Comparison of ENCODE assay signal across 18 mouse cellular contexts in the genomic region with DNA sequence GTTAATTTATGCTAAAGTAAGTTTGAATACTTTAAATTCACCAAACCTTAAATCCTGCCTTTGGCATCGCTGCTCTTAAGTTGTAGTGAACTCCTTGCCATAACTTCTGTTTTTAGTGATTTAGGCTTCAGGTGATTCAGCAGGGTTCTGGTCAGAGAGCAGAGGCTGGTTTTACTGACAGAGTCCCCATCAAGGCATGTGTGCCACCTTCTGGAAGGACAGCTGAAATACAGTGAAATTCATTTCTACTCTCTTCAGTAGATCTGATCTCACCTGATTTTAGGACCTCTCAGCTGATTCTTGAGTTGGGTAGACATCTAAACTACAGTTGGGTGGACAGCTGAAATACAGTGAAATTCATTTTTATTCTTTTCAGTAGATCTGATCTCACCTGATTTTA.
DNase-seq lines count a peak whose midpoint lies in the region; ATAC-seq and TF ChIP-seq lines count a peak whose summit lies in the region.
"Had no signal": no experiment of that assay in that cellular context is flagged by ENCODE, and none has a peak within 500 bp of the region (broad histone marks: within the 10 kb centered on the region; RNA-seq: fewer than 3 reads in every experiment).

No protein-coding gene starts in this region.

- DNase-seq in frontal cortex, postnatal 10 days (ENCODE audit: low spot score in 2 of 2), result no peak
- DNase-seq in kidney, postnatal 36 days, result peak; percentile 3 to 5
- DNase-seq in midbrain, postnatal 0 days (ENCODE audit: low spot score), result no peak
- no peak for DNase-seq in spleen, postnatal 4 days (ENCODE audit: low spot score in 2 of 2)
- DNase-seq: gastrocnemius, postnatal 10 days; kidney, postnatal 25 days; liver, postnatal 0 days; right cerebral cortex, postnatal 25 days; thymus, adult 18-20 months had no signal

- no peaks in the 10 kb centered on the region for H3K9me3 ChIP-seq in kidney, embryonic 14.5 days (ENCODE audit: control insufficient read depth, low read length)
- H3K9me3 ChIP-seq in midbrain, postnatal 0 days (ENCODE audit: low read length), result no peaks in the 10 kb centered on the region
- H3K9me3 ChIP-seq in midbrain, embryonic 15.5 days, result no peaks in the 10 kb centered on the region
- H3K9me3 ChIP-seq: forebrain, embryonic 15.5 days; limb, embryonic 15.5 days; megakaryocyte, embryonic 14.5 days; neural tube, embryonic 12.5 days had no signal

- H3K4me3 ChIP-seq in kidney, embryonic 14.5 days (ENCODE audit: low read length), result no peak overlapping the region
- H3K4me3 ChIP-seq in midbrain, postnatal 0 days (ENCODE audit: low read depth, low read length), result no peak overlapping the region
- H3K4me3 ChIP-seq in midbrain, embryonic 15.5 days, result no peak overlapping the region
- H3K4me3 ChIP-seq: forebrain, embryonic 15.5 days; limb, embryonic 15.5 days; megakaryocyte, embryonic 14.5 days; neural tube, embryonic 12.5 days had no signal

- 59% methylated on average over 1 of the region's 1 CpGs for WGBS in kidney, embryonic 14.5 days
- WGBS in midbrain, postnatal 0 days, result 78% methylated on average over 1 of the region's 1 CpGs
- 66% methylated on average over 1 of the region's 1 CpGs for WGBS in midbrain, embryonic 15.5 days

- H3K36me3 ChIP-seq in kidney, embryonic 14.5 days (ENCODE audit: control insufficient read depth, insufficient read depth, low read length), result no peaks in the 10 kb centered on the region
- H3K36me3 ChIP-seq in midbrain, postnatal 0 days (ENCODE audit: insufficient read depth, low read length), result no peaks in the 10 kb centered on the region
- H3K36me3 ChIP-seq in midbrain, embryonic 15.5 days (replicated peaks), result no peaks in the 10 kb centered on the region
- H3K36me3 ChIP-seq: forebrain, embryonic 15.5 days; limb, embryonic 15.5 days; neural tube, embryonic 12.5 days had no signal

- H3K27me3 ChIP-seq in kidney, embryonic 14.5 days (ENCODE audit: control insufficient read depth, insufficient read depth, low read length), result no peaks in the 10 kb centered on the region
- H3K27me3 ChIP-seq in midbrain, postnatal 0 days (ENCODE audit: insufficient read depth, low read length), result no peaks in the 10 kb centered on the region
- no peaks in the 10 kb centered on the region for H3K27me3 ChIP-seq in midbrain, embryonic 15.5 days (replicated peaks)
- H3K27me3 ChIP-seq: forebrain, embryonic 15.5 days; limb, embryonic 15.5 days; megakaryocyte, embryonic 14.5 days; neural tube, embryonic 12.5 days had no signal

- no peak overlapping the region for H3K4me2 ChIP-seq in kidney, embryonic 14.5 days (replicated peaks; ENCODE audit: low read depth, low read length)
- H3K4me2 ChIP-seq in midbrain, postnatal 0 days (ENCODE audit: low read depth, low read length, poor library complexity, severe bottlenecking), result no peak overlapping the region
- no peak overlapping the region for H3K4me2 ChIP-seq in midbrain, embryonic 15.5 days
- H3K4me2 ChIP-seq: forebrain, embryonic 15.5 days; heart, embryonic 11.5 days; limb, embryonic 15.5 days; neural tube, embryonic 12.5 days had no signal

- H3K4me1 ChIP-seq in kidney, embryonic 14.5 days (ENCODE audit: control insufficient read depth, insufficient read depth, low read length), result no peaks in the 10 kb centered on the region
- no peaks in the 10 kb centered on the region for H3K4me1 ChIP-seq in midbrain, postnatal 0 days (ENCODE audit: insufficient read depth, low read length)
- H3K4me1 ChIP-seq in midbrain, embryonic 15.5 days, result no peaks in the 10 kb centered on the region
- H3K4me1 ChIP-seq: forebrain, embryonic 15.5 days; limb, embryonic 15.5 days; megakaryocyte, embryonic 14.5 days; neural tube, embryonic 12.5 days had no signal

- no peak overlapping the region for H3K27ac ChIP-seq in kidney, embryonic 14.5 days (ENCODE audit: low read depth, low read length)
- no peak overlapping the region for H3K27ac ChIP-seq in midbrain, postnatal 0 days (ENCODE audit: low read depth, low read length)
- no peak overlapping the region for H3K27ac ChIP-seq in midbrain, embryonic 15.5 days
- H3K27ac ChIP-seq: forebrain, embryonic 15.5 days; limb, embryonic 15.5 days; neural tube, embryonic 12.5 days had no signal

- H3K9ac ChIP-seq in kidney, embryonic 14.5 days (ENCODE audit: low read depth, low read length), result no peak overlapping the region
- H3K9ac ChIP-seq in midbrain, postnatal 0 days (replicated peaks; ENCODE audit: low read length, poor library complexity, severe bottlenecking), result no peak overlapping the region
- H3K9ac ChIP-seq in midbrain, embryonic 15.5 days, result no peak overlapping the region
- H3K9ac ChIP-seq: forebrain, embryonic 15.5 days; limb, embryonic 15.5 days; liver, postnatal 0 days; neural tube, embryonic 12.5 days had no signal

- 0 out of 2 replicates have a peak, but pooled peaks have one; percentile 56 for ATAC-seq in frontal cortex, adult (ENCODE audit: low TSS enrichment)
- no peak for ATAC-seq in kidney, embryonic 14.5 days (ENCODE audit: low FRiP score, low TSS enrichment)
- ATAC-seq in midbrain, postnatal 0 days (ENCODE audit: low FRiP score), result no peak
- ATAC-seq in midbrain, embryonic 15.5 days (replicated peaks), result no peak
- ATAC-seq: forebrain, embryonic 15.5 days; inflammation-experienced regulatory T-cells, adult 6 months; liver, postnatal 0 days had no signal

- peak; percentile 31 for TF ChIP-seq CTCF in midbrain, postnatal 0 days (IDR thresholded peaks at IDR 0.05)

Comparison
In these comparisons a context has a peak if more than half of its experiments do, and no peak if none do; other contexts are left out.
1. DNase-seq: peak in kidney, postnatal 36 days (2 of 2); none in frontal cortex, postnatal 10 days (0 of 2), midbrain, postnatal 0 days (single experiment) and spleen, postnatal 4 days (0 of 2).